Mouse (Mus musculus) cerebral cortex, adult 2 months (tissue): Measurements from ENCODE around the gene Mtor.

Experiments
- WGBS: fragments of 180-500 bp; shearing (Covaris S2); methylation state at CpG from one replicate; pipeline ENCODE4 v1.1.7; 2018; 5-methylcytosine and 5-hydroxymethylcytosine counted together

Gene Mtor

GRCm38 (mm10) chr4:148532516-148532915, 84.1 kb downstream of the Mtor start:
- WGBS = 98% methylated on average over 3 of the region's 3 CpGs

GRCm38 (mm10) chr4:148533613-148534328, 85.4 kb downstream of the Mtor start:
- WGBS = 55% methylated on average over 12 of the region's 12 CpGs

- WGBS = 76% methylated on average over 3 of the region's 3 CpGs
These were observed 87.5 kb downstream of the Mtor start for GRCm38 (mm10) chr4:148535876-148536275.

GRCm38 (mm10) chr4:148549106-148549505, 100.7 kb downstream of the Mtor start:
- WGBS = 82% methylated on average over 4 of the region's 4 CpGs

- WGBS = 24% methylated on average over 6 of the region's 6 CpGs
These were observed 109.4 kb downstream of the Mtor start for GRCm38 (mm10) chr4:148557766-148558165.

- WGBS = under 1% methylated on average over 63 of the region's 63 CpGs
These were observed 110.0 kb downstream of the Mtor start, which contains the start of gene Exosc10 for GRCm38 (mm10) chr4:148558297-148559000. Gene Exosc10 (plus strand): TSS chr4:148558429.

GRCm38 (mm10) chr4:148562676-148563075, 114.3 kb downstream of the Mtor start:
- WGBS = 94% methylated on average over 17 of the region's 17 CpGs

GRCm38 (mm10) chr4:148563595-148563994, 115.2 kb downstream of the Mtor start:
- 93% methylated on average over 12 of the region's 12 CpGs for WGBS

- WGBS = 83% methylated on average over 10 of the region's 10 CpGs
These were observed 121.7 kb downstream of the Mtor start for GRCm38 (mm10) chr4:148570138-148570537.

- 94% methylated on average over 9 of the region's 9 CpGs for WGBS
These were observed 122.4 kb downstream of the Mtor start for GRCm38 (mm10) chr4:148570693-148571295.

GRCm38 (mm10) chr4:148573222-148573621, 124.8 kb downstream of the Mtor start:
- WGBS = 87% methylated on average over 7 of the region's 7 CpGs

- 86% methylated on average over 9 of the region's 9 CpGs for WGBS
These were observed 132.4 kb downstream of the Mtor start for GRCm38 (mm10) chr4:148580765-148581164.

- WGBS = 83% methylated on average over 5 of the region's 5 CpGs
These were observed 133.0 kb downstream of the Mtor start for GRCm38 (mm10) chr4:148581422-148581821.

- 77% methylated on average over 4 of the region's 4 CpGs for WGBS
These were observed 134.8 kb downstream of the Mtor start for GRCm38 (mm10) chr4:148583257-148583656.

- WGBS = 79% methylated on average over 9 of the region's 9 CpGs
These were observed 138.2 kb downstream of the Mtor start for GRCm38 (mm10) chr4:148586648-148587047.

- 58% methylated on average over 9 of the region's 9 CpGs for WGBS
These were observed 140.4 kb downstream of the Mtor start for GRCm38 (mm10) chr4:148588793-148589192.

GRCm38 (mm10) chr4:148589565-148589964, 141.2 kb downstream of the Mtor start:
- 65% methylated on average over 8 of the region's 8 CpGs for WGBS

GRCm38 (mm10) chr4:148590421-148591170, 142.2 kb downstream of the Mtor start:
- 2% methylated on average over 18 of the region's 18 CpGs for WGBS

GRCm38 (mm10) chr4:148591171-148591630, 142.8 kb downstream of the Mtor start, which contains the start of gene Srm:
Gene Srm (plus strand): TSS chr4:148591503.
- WGBS = under 1% methylated on average over 50 of the region's 50 CpGs

- under 1% methylated on average over 53 of the region's 53 CpGs for WGBS
These were observed 143.4 kb downstream of the Mtor start for GRCm38 (mm10) chr4:148591637-148592380.

GRCm38 (mm10) chr4:148593996-148594395, 145.6 kb downstream of the Mtor start:
- 81% methylated on average over 11 of the region's 11 CpGs for WGBS
